Mouse (Mus musculus) MEL (cell line): ENCODE data around the gene Tmem214.

Experiments
- CHD2 ChIP-seq: IDR thresholded peaks from 2 replicates; pipeline ENCODE4 v1.6.1; 2011; ENCODE audit warnings: low read length, improper control_type of control experiment
- CTCF ChIP-seq, 3 experiments: IDR thresholded peaks in 2 of 3; conservative IDR thresholded peaks in 1 of 3; 2 replicates each; pipeline ENCODE4 v1.5.1; 2011 to 2012; ENCODE audit warnings: low read length in 3 of 3, low read depth in 2 of 3, mild to moderate bottlenecking in 2 of 3, improper control_type of control experiment in 1 of 3, inconsistent platforms in 1 of 3, mixed read lengths in 1 of 3, moderate library complexity in 1 of 3; ENCODE audit not compliant: control insufficient read depth in 1 of 3, insufficient read depth in 1 of 3, poor library complexity in 1 of 3, severe bottlenecking in 1 of 3
- EP300 ChIP-seq, 2 experiments: IDR thresholded peaks; 2 replicates each; pipeline ENCODE4 v1.6.1; 2011; ENCODE audit warnings: improper control_type of control experiment in 2 of 2, low read length in 2 of 2, low read depth in 1 of 2, mild to moderate bottlenecking in 1 of 2
- KAT2A ChIP-seq: conservative IDR thresholded peaks from 2 replicates; pipeline ENCODE4 v1.6.1; 2012; ENCODE audit warnings: low read depth, low read length, improper control_type of control experiment, inconsistent platforms
- MAFK ChIP-seq: IDR thresholded peaks from 2 replicates; pipeline ENCODE4 v1.6.1; 2011; ENCODE audit warnings: low read depth, mild to moderate bottlenecking, low read length, improper control_type of control experiment, borderline replicate concordance
- POLR2A ChIP-seq, 2 experiments: IDR thresholded peaks; 2 replicates each; pipeline ENCODE4 v1.6.1; 2011 to 2012; ENCODE audit warnings: low read length in 2 of 2, mild to moderate bottlenecking in 2 of 2, control low read depth in 1 of 2, improper control_type of control experiment in 1 of 2, low read depth in 1 of 2, moderate library complexity in 1 of 2; ENCODE audit not compliant: control insufficient read depth in 1 of 2, insufficient read depth in 1 of 2, poor library complexity in 1 of 2
- POLR2AphosphoS2 ChIP-seq: IDR thresholded peaks from 2 replicates; pipeline ENCODE4 v1.6.1; 2011; ENCODE audit warnings: low read length, improper control_type of control experiment
- TAL1 ChIP-seq: IDR thresholded peaks from 2 replicates; pipeline ENCODE4 v1.6.1; 2012; ENCODE audit warnings: mild to moderate bottlenecking, inconsistent platforms, low read length, moderate library complexity, mixed read lengths
- TCF12 ChIP-seq: IDR thresholded peaks from 2 replicates; pipeline ENCODE4 v1.6.1; 2014; ENCODE audit warnings: low read depth, mild to moderate bottlenecking, inconsistent platforms, low read length, improper control_type of control experiment, moderate library complexity
- USF1 ChIP-seq: IDR thresholded peaks from 2 replicates; pipeline ENCODE4 v1.6.1; 2014; ENCODE audit warnings: low read depth, mild to moderate bottlenecking, inconsistent platforms, low read length, improper control_type of control experiment, moderate library complexity

DNA sequence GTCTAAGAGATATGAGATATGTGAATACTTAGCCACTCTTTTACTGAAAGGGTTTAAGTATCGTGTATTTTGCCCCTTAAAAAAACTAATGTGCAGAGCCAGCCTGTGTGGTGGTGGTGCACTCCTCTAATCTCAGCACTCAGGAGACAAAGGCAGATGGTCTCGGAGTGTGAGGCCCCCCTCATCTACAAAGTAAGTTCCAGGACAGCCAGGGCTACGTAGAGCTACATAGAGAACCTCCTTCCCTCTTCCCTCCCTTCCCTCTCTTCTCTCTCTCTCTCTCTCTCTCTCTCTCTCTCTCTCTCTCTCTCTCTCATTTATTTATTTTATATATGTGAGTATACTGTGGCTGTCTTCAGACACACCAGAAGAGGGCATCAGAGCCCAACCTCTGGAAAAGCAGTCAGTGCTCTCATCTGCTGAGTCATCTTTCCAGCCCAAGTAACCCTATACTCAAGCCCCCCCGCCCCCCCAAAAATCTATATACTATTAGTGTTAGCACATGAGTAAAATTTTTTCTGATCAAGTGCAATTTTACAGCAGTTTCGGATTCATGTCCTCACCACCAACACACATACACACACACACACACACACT lies 11.6 kb downstream of the Tmem214 start:
- TF ChIP-seq CTCF (IDR thresholded peaks at IDR 0.05 in 2 of 3, conservative IDR thresholded peaks at IDR 0.05 in 1 of 3; ENCODE audit: control insufficient read depth in 1 of 3, insufficient read depth in 1 of 3, low read depth in 2 of 3, low read length in 3 of 3, poor library complexity in 1 of 3, severe bottlenecking in 1 of 3) (peak in 1 of 3 experiments; percentile 10; a peak in 1 of 6 replicates), MAFK (0 out of 2 replicates have a peak, but pooled peaks have one; percentile 18), POLR2AphosphoS2 (no peak), EP300 (IDR thresholded peaks at IDR 0.05; ENCODE audit: low read depth in 1 of 2, low read length in 2 of 2) (no peak), USF1 (no peak), KAT2A (no peak), TAL1 (no peak), POLR2A (IDR thresholded peaks at IDR 0.05; ENCODE audit: control insufficient read depth in 1 of 2, insufficient read depth in 1 of 2, low read depth in 1 of 2, low read length in 2 of 2, poor library complexity in 1 of 2) (no peak), TCF12 (no peak), CHD2 (no peak)
